Mouse (Mus musculus): ENCODE data around the gene Dek. TPM values are rescaled to one million over a fixed set of nuclear protein-coding genes. Genes with fewer than 3 reads are reported as not detected.

Dek gene
- total RNA-seq, 2 experiments from 2014 or later: 48.3 to 51.2 TPM

DNA sequence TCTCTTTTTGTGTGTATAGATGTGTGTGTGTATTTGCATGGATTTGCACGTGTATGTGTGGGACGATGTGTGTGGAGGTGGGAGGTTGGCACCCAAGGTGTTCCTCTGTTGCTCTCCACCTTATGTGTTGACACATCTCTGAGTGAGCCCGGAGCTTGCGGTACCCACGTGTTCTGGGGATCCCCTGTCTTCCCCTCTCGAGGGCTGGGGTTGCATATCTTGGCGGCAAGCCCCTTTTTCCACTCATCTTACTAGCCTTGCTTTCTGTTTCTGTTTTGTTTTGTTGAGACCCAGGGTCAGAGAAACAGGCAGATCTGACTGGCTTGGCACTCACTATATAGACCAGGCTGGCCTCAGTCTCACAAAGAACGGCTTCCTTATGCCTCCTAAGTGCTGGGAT is 27.1 kb upstream of the Dek start:
- Histone ChIP-seq H3K4me3 (no peak overlapping the region), H3K27ac (no peak overlapping the region)
- TF ChIP-seq CTCF (IDR thresholded peaks at IDR 0.05): no peak
- DNase-seq (ENCODE audit: extremely low spot score in 1 of 2, low spot score in 2 of 2): no peak
- intact Hi-C loops (cut with DNase I): no loop called here

DNA sequence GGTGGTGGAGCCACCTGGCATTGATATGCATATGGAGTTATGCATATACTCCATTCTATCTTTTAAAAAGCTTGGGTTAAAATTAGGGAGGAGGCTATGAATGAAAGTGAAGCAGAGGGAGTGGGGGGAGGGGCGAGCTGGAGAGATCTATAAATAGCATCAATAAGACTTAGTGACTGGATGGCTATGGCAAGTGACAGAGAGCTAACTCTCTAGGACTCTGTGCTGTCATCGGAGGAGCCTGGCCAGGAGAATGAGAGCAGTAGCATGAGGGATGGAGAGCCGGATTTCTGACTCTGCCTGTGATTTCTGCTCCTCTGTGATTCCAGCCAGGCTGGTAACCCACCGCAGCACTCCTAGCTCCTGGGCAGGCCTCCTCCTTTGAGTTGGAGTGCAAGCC is 23.1 kb upstream of the Dek start:
- no peak for DNase-seq (ENCODE audit: extremely low spot score in 1 of 2, low spot score in 2 of 2)
- no peak for TF ChIP-seq CTCF (IDR thresholded peaks at IDR 0.05)
- Histone ChIP-seq H3K4me3 (no peak overlapping the region), H3K27ac (no peak overlapping the region)
- intact Hi-C loops (cut with DNase I): no loop called here

DNA sequence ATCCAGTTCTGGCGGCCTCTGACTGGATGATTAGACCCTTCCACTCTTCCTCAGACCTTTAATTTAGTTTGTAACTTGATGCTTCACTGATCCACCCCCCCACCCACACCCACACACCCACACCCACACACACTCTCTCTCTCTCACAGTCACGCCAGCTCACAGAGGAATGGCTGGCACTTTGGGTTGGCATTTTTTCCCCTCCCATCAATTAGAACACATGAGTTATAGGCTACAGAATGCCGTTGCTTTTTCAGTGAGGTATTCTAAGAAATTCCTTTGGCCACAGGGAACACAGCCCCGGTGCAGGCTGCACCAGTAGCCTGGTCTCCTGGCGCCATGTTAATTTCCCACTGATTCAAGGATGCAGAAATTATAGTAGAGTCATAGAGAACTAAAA is 19.6 kb upstream of the Dek start:
- no peak for TF ChIP-seq CTCF (IDR thresholded peaks at IDR 0.05)
- intact Hi-C loops (cut with DNase I): no loop called here
- Histone ChIP-seq H3K27ac (no peak overlapping the region), H3K4me3 (no peak overlapping the region)
- no peak for DNase-seq (ENCODE audit: extremely low spot score in 1 of 2, low spot score in 2 of 2)

DNA sequence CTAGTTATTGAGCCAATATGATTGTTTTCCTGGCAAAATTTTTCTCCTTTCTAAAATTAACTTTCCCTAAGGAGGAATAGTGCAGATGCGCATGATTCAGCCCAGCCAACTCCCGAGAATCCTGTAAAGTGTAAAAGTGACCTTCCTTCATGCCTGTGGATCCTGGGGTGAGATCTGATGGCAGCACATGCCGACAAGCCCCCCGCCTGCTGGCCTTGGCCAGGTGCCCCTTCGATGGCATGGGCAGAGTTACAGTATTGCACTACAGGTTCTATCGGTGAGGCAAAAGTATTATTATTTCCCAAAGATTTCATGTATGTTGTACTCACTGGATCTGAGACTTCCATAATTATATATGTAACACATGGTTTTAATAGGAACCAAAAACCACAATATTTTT is 19.0 kb upstream of the Dek start:
- no peak for TF ChIP-seq CTCF (IDR thresholded peaks at IDR 0.05)
- Histone ChIP-seq H3K4me3 (no peak overlapping the region), H3K27ac (no peak overlapping the region)
- intact Hi-C loops (cut with DNase I): no loop called here
- DNase-seq (ENCODE audit: extremely low spot score in 1 of 2, low spot score in 2 of 2): no peak

DNA sequence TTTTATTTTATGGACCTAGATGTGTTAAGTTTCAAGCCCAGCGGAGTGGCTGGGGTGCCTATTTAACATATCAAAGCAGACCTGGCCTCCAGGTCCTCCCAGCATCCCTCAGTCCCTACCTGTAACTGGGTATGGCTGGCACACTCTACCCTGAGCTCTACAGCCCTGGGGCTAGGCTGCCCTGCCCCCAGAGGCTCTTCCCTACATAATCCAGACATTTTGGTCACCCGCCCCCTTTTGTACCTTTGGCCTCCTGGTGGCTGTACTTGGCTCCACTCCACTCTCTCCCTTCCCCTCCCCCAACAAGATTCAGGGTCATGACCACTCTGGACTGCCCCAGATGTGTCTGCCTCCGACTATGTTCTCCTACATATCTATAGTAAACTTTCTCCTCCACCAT is 18.4 kb upstream of the Dek start:
- H3K27ac ChIP-seq: no peak overlapping the region
- TF ChIP-seq CTCF (IDR thresholded peaks at IDR 0.05): no peak
- intact Hi-C loops (cut with DNase I): no loop called here

DNA sequence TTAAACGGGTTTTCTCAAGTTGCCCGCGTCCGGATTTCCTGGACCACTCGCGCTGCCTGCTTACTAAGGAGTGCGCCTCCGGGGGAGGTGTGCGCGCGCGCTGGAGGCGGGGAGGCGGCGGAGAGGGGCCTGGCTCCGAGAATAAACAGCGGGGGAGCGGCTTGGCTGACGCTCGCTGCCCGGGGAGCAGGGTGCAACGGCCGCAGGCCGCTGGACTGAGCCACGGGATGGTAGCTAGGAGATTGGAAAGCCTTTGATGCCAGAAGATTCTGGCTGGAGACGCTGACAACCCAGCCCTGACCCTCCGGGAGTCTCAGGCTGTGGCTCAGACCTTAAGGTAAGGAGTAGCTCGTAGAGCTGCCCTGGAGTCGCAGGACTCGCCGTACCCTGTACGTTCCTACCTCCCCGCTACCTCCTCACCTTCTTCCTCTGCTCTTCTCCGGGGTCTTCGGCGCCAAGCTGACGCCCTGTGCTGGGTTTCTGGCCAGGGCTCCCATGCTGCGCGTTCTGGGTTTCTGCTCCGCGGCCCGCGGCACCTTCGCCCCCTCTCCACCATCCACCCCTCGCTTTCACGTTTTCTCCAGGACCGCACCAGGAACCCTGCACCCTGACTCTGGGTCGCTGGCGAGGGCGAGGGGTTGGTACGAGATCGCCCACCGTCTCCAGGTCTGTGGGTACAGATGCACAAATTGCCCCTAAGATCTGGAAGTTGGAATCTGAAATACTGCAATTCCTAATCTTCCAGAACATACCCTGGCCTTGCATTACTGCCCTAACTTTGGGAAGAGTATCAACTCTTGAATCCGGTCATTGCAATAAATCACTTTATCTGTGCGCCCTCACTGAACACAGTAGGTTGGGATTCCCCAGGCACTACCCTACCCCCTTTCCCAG is 16.8 kb upstream of the Dek start, which contains the start of gene Rnf144b:
Gene Rnf144b (plus strand): TSS at position 120 of the 894 bp plus-strand sequence.
- TF ChIP-seq CTCF (IDR thresholded peaks at IDR 0.05): no peak
- DNase-seq (ENCODE audit: extremely low spot score in 1 of 2, low spot score in 2 of 2): peak; percentile 64 to 69
- Histone ChIP-seq H3K27ac (peak within 1 kb of the TSS; percentile 80), H3K4me3 (peak within 1 kb of the TSS; percentile 75)
- intact Hi-C loops (cut with DNase I): loop anchor here (1.0 to 2.0 kb wide), 2 partner anchors 14 to 26 kb away; no protein-coding TSS in a partner anchor

More for the DNA sequence above, 18.4 kb upstream of the Dek start:
- no peak for DNase-seq (ENCODE audit: extremely low spot score in 1 of 2, low spot score in 2 of 2)
- no peak overlapping the region for H3K4me3 ChIP-seq

DNA sequence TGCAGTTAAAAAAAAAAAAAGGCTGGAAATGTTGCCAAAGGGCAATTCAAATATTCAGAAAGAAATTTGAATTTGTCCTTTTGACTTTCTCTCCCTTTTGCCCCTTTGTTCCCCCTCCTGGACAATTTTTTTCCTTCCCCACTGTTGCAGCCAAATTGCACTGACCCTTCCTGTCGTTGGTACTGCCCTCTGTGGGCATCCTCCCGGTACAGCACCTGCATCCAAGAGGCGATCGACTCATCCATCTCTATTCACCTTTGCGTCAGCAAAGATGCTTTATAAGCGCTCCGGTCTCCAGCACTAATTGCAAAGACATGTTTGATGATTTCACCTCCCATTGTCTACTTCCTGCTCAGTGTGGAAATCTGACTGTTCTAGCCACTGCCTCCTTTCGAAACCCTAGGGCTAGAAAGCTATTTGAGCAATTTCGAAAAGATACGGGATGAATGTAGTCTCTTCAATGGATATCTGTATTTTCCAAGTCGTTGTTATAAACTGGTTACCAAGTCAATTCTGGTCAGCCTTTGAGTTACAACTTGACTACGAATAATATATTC is 15.4 kb upstream of the Dek start:
- DNase-seq (ENCODE audit: extremely low spot score in 1 of 2, low spot score in 2 of 2): no peak
- Histone ChIP-seq H3K4me3 (peak overlapping the region; percentile 75), H3K27ac (no peak overlapping the region)
- intact Hi-C loops (cut with DNase I): no loop called here
- peak; percentile 39 for TF ChIP-seq CTCF (IDR thresholded peaks at IDR 0.05)

DNA sequence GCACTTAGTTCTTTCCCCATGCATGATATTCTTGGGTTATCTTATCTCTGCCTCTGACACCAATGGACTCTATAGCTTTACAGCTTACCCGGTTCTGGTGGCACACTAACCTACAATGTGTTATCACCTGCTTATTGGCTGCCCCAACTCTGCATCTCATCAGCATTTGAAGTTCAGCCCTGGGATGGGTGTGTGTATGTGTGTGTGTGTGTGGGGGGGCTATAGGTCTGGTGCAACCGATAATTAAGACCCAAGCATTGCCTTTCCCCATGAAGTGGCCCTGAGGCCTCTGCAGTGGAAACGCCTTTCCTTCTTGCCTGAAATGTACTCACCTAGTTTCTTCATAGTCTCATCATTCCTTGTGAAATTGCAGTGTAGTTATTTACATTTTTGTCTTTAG is 10.0 kb upstream of the Dek start:
- intact Hi-C loops (cut with DNase I): no loop called here
- no peak for DNase-seq (ENCODE audit: extremely low spot score in 1 of 2, low spot score in 2 of 2)
- H3K27ac ChIP-seq: no peak overlapping the region
- no peak overlapping the region for H3K4me3 ChIP-seq
- TF ChIP-seq CTCF (IDR thresholded peaks at IDR 0.05): no peak

DNA sequence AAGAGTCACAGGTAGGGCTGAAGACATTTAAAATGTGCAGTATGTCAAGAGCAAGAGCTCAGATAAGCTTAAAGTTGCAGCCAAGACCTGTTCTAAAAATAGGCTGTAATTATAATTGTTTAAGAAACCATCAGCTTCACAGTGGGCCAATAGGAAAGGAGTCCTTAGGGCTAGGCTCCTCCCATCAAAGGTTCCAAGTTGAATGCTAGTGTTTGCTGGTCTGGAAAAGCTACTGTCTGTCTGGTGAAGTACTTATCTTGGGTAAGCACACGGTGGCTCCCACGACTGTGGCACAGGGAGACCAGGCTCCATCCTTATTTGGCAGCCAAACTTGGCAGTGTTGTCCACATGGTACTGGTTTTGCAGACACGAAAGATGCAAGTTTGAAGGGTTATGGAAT is 6.9 kb upstream of the Dek start:
- TF ChIP-seq CTCF (IDR thresholded peaks at IDR 0.05): no peak

DNA sequence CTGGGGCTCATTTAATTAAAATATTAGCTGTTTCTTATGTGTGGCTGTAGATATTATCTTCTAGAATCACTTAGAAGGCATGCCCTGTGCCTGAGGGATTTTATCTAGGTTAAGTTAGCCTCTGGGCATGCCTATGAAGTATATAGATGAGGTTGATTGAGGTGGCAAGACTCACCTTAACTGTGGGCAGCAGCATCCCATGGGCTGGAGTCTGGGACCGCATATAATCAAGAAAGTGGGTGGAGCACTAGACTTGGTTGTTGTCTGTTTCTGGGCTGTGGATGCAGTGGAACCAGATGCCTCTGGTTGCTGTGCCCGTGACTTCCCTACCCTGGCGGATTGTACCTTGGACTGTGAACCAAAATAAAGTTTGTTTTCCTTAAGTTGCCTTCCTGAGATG is 6.1 kb upstream of the Dek start:
- no peak overlapping the region for H3K4me3 ChIP-seq
- no peak for DNase-seq (ENCODE audit: extremely low spot score in 1 of 2, low spot score in 2 of 2)
- TF ChIP-seq CTCF (IDR thresholded peaks at IDR 0.05): no peak
- intact Hi-C loops (cut with DNase I): no loop called here
- H3K27ac ChIP-seq: no peak overlapping the region

More for the DNA sequence above, 6.9 kb upstream of the Dek start:
- intact Hi-C loops (cut with DNase I): no loop called here
- no peak for DNase-seq (ENCODE audit: extremely low spot score in 1 of 2, low spot score in 2 of 2)
- Histone ChIP-seq H3K27ac (no peak overlapping the region), H3K4me3 (no peak overlapping the region)

DNA sequence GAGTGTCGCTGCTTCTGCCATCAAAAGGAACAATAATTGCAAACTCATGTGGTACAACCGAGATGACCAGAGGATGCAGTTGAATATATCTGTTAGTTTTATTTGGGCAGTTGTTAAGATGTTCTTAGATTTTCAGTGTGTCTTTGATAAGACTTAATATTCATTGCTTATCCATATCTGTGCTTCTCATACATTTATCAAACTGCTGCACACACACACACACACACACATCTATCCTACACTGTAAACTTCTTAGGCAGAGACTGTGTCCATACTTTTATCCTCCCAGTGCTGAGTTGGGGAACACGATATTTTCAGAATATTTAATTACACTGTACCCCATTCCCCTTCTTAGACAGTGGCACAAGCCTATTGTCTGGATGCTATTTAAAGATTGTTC is 5.2 kb upstream of the Dek start:
- Histone ChIP-seq H3K27ac (no peak overlapping the region), H3K4me3 (no peak overlapping the region)
- no peak for TF ChIP-seq CTCF (IDR thresholded peaks at IDR 0.05)
- no peak for DNase-seq (ENCODE audit: extremely low spot score in 1 of 2, low spot score in 2 of 2)
- intact Hi-C loops (cut with DNase I): no loop called here

DNA sequence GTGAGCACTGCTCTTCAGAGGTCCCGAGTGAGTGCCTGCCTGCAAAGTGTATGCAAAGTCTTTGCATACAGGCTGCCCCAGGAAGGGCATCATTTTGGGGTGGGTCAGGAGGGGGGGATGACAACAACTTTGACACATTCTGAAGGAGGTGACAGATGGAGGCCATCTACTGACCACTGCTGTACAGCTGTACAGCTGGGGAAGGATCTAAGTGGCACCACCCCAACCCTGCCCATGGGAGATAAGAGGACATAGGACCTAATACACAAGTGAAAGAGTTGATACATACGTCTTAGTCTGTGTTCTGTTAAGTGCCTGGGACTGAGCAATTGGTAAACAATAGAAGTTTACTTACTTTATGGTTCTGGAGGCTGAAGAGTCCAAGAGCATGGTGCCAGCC is 3.2 kb upstream of the Dek start:
- no peak overlapping the region for H3K4me3 ChIP-seq
- H3K27ac ChIP-seq: no peak overlapping the region
- no peak for TF ChIP-seq CTCF (IDR thresholded peaks at IDR 0.05)
- no peak for DNase-seq (ENCODE audit: extremely low spot score in 1 of 2, low spot score in 2 of 2)
- intact Hi-C loops (cut with DNase I): loop anchor here (2.0 to 5.0 kb wide), 4 partner anchors 14 to 1153 kb away; partner anchors contain the start of genes Id4 and Rnf144b
